Mouse (Mus musculus) small intestine, adult 2 months (tissue): ENCODE measurements around the gene Sapcd2. TPM values are rescaled to one million over a fixed set of nuclear protein-coding genes. Genes with fewer than 3 reads are reported as not detected.

Experiments
- H3K27ac ChIP-seq: fragments of 200-500 bp; 2 replicates; pipeline ENCODE4 v1.5.1; 2012; ENCODE audit warnings: low read depth, low read length, control low read depth, inconsistent platforms; ENCODE audit not compliant: insufficient read depth
- H3K27me3 ChIP-seq: fragments of 200-500 bp; 2 replicates; pipeline ENCODE4 v1.6.1; 2012; ENCODE audit warnings: mild to moderate bottlenecking, moderate library complexity, low read length, inconsistent platforms; ENCODE audit not compliant: control insufficient read depth, insufficient read depth
- H3K36me3 ChIP-seq: fragments of 200-500 bp; 2 replicates; pipeline ENCODE4 v1.6.1; 2012; ENCODE audit warnings: mild to moderate bottlenecking, low read length, control low read depth, inconsistent platforms; ENCODE audit not compliant: control insufficient read depth, insufficient read depth
- H3K4me1 ChIP-seq: fragments of 200-500 bp; 2 replicates; pipeline ENCODE4 v1.6.1; 2012; ENCODE audit warnings: low read length, inconsistent platforms, mixed read lengths; ENCODE audit not compliant: control insufficient read depth, insufficient read depth, insufficient read length
- H3K4me3 ChIP-seq: fragments of 200-500 bp; 2 replicates; pipeline ENCODE4 v1.5.1; 2012; ENCODE audit warnings: low read depth, mild to moderate bottlenecking, control low read depth, inconsistent platforms, low read length, moderate library complexity
- CTCF ChIP-seq: fragments of 200-500 bp; IDR thresholded peaks from 2 replicates; pipeline ENCODE4 v1.5.1; 2012; ENCODE audit warnings: low read depth, mild to moderate bottlenecking, control low read depth, inconsistent platforms, low read length, moderate library complexity, mixed read lengths; ENCODE audit not compliant: insufficient replicate concordance, insufficient read length; ENCODE audit errors: extremely low read depth
- POLR2A ChIP-seq: fragments of 200-500 bp; IDR thresholded peaks from 2 replicates; pipeline ENCODE4 v1.6.1; 2012; ENCODE audit warnings: low read depth, mild to moderate bottlenecking, control low read depth, inconsistent platforms, low read length, moderate library complexity
- WGBS: fragments of 180-500 bp; shearing (Covaris S2); methylation state at CpG from one replicate; pipeline ENCODE4 v1.1.7; 2018; 5-methylcytosine and 5-hydroxymethylcytosine counted together
- polyA plus RNA-seq: library from polyadenylated mRNA; depleted of rRNA; stranded (reverse); fragments of >200 nt; gene quantifications from 2 replicates; pipeline ENCODE4 v1.2.3, GENCODE M21; 2012; rRNA removed

The Sapcd2 gene
- 15.4 and 28.8 TPM in 2 replicates for polyA plus RNA-seq

GRCm38 (mm10) chr2:25371764-25372643 is at the start of gene Sapcd2:
TSS of gene Sapcd2 (plus strand) at chr2:25372321.
- H3K4me1 ChIP-seq: peaks cover 25% of the 10 kb centered on the region

GRCm38 (mm10) chr2:25326036-25326435 is 46.1 kb upstream of the Sapcd2 start:
- no peaks in the 10 kb centered on the region for H3K36me3 ChIP-seq
- H3K4me1 ChIP-seq: no peaks in the 10 kb centered on the region
- H3K27me3 ChIP-seq: no peaks in the 10 kb centered on the region
- no peak for TF ChIP-seq POLR2A
- no peak for TF ChIP-seq CTCF
- WGBS: 73% methylated on average over 2 of the region's 2 CpGs
- H3K27ac ChIP-seq: no peak overlapping the region
- no peak overlapping the region for H3K4me3 ChIP-seq

More at GRCm38 (mm10) chr2:25371764-25372643, at the start of gene Sapcd2:
- Histone ChIP-seq H3K4me3 (peak within 1 kb of the TSS; percentile 83), H3K27me3 (no peaks in the 10 kb centered on the region), H3K36me3 (no peaks in the 10 kb centered on the region), H3K27ac (no peak within 1 kb of the TSS)
- TF ChIP-seq CTCF (no peak; the same call in 1 of the 2 replicates), POLR2A (no peak; the same call in 1 of the 2 replicates)
- WGBS: 2% methylated on average over 65 of the region's 65 CpGs

GRCm38 (mm10) chr2:25328440-25328839 is 43.7 kb upstream of the Sapcd2 start:
- TF ChIP-seq POLR2A (no peak), CTCF (peak; percentile 57; the same call in 1 of the 2 replicates)
- no peak overlapping the region for H3K4me3 ChIP-seq
- H3K4me1 ChIP-seq: peaks cover 6% of the 10 kb centered on the region; the same call in 1 of the 2 replicates
- H3K27ac ChIP-seq: no peak overlapping the region
- no peaks in the 10 kb centered on the region for H3K27me3 ChIP-seq
- no peaks in the 10 kb centered on the region for H3K36me3 ChIP-seq
- 36% methylated on average over 7 of the region's 7 CpGs for WGBS

GRCm38 (mm10) chr2:25331470-25331869 is 40.7 kb upstream of the Sapcd2 start:
- TF ChIP-seq CTCF (no peak), POLR2A (no peak)
- 45% methylated on average over 9 of the region's 9 CpGs for WGBS
- H3K27ac ChIP-seq: no peak overlapping the region
- no peaks in the 10 kb centered on the region for H3K27me3 ChIP-seq
- peaks cover 17% of the 10 kb centered on the region for H3K36me3 ChIP-seq
- H3K4me1 ChIP-seq: peaks cover 10% of the 10 kb centered on the region; the same call in 1 of the 2 replicates
- H3K4me3 ChIP-seq: peak overlapping the region; percentile 85

- under 1% methylated on average over 78 of the region's 78 CpGs for WGBS
These were observed 39.6 kb upstream of the Sapcd2 start, which contains the start of gene Man1b1 for GRCm38 (mm10) chr2:25332286-25333160. TSS of gene Man1b1 (plus strand) at chr2:25332338.

GRCm38 (mm10) chr2:25333569-25333968 is 38.6 kb upstream of the Sapcd2 start:
- TF ChIP-seq POLR2A (no peak), CTCF (no peak)
- no peak overlapping the region for H3K27ac ChIP-seq
- no peak overlapping the region; the same call in 1 of the 2 replicates for H3K4me3 ChIP-seq
- 70% methylated on average over 2 of the region's 2 CpGs for WGBS
- H3K4me1 ChIP-seq: peaks cover 13% of the 10 kb centered on the region; the same call in 1 of the 2 replicates
- H3K36me3 ChIP-seq: peaks cover 30% of the 10 kb centered on the region
- no peaks in the 10 kb centered on the region for H3K27me3 ChIP-seq

More at GRCm38 (mm10) chr2:25332286-25333160, 39.6 kb upstream of the Sapcd2 start, which contains the start of gene Man1b1:
- Histone ChIP-seq H3K4me3 (peak within 1 kb of the TSS; percentile 85), H3K27me3 (no peaks in the 10 kb centered on the region), H3K27ac (peak within 1 kb of the TSS; percentile 82), H3K36me3 (peaks cover 24% of the 10 kb centered on the region), H3K4me1 (peaks cover 10% of the 10 kb centered on the region; the same call in 1 of the 2 replicates)
- TF ChIP-seq CTCF: no peak
- peak; percentile 32 for TF ChIP-seq POLR2A
